Mouse (Mus musculus): ENCODE data around the gene Olfr1102. TPM values are rescaled to one million over a fixed set of nuclear protein-coding genes. Genes with fewer than 3 reads are reported as not detected.

Gene Olfr1102
- not detected in 2 replicates for polyA plus RNA-seq (2014; fragmentation: Nextera tagmentation; extraction: Ambion mirVana)

- no peak for ATAC-seq (ENCODE audit: low FRiP score)
These were observed at the start of gene Olfr1102 for GRCm38 (mm10) chr2:86998098-86998497. TSS of gene Olfr1102 (plus strand) at chr2:86998398.

GRCm38 (mm10) chr2:86960593-86960992 is 37.6 kb upstream of the Olfr1102 start, which contains the start of gene Olfr1099:
TSS of gene Olfr1099 (minus strand) at chr2:86960693.
- ATAC-seq (ENCODE audit: low FRiP score): no peak
- 76% methylated on average over 1 of the region's 1 CpGs for WGBS
- H3K4me1 ChIP-seq (replicated peaks; ENCODE audit: control insufficient read depth, insufficient read depth, low read length): no peaks in the 10 kb centered on the region

More at GRCm38 (mm10) chr2:86998098-86998497, at the start of gene Olfr1102:
- Histone ChIP-seq H3K36me3 (ENCODE audit: control insufficient read depth, insufficient read depth, low read length) (no peaks in the 10 kb centered on the region), H3K27me3 (ENCODE audit: control insufficient read depth, insufficient read depth, low read length) (no peaks in the 10 kb centered on the region), H3K9me3 (ENCODE audit: control insufficient read depth, low read length) (no peaks in the 10 kb centered on the region), H3K9ac (ENCODE audit: low read depth, low read length) (no peak within 1 kb of the TSS), H3K4me1 (replicated peaks; ENCODE audit: control insufficient read depth, insufficient read depth, low read length) (no peaks in the 10 kb centered on the region), H3K4me2 (replicated peaks; ENCODE audit: low read depth, low read length) (no peak within 1 kb of the TSS), H3K27ac (ENCODE audit: low read depth, low read length) (no peak within 1 kb of the TSS), H3K4me3 (ENCODE audit: low read depth, low read length) (no peak within 1 kb of the TSS)
- DNase-seq (ENCODE audit: low spot score): no peak

GRCm38 (mm10) chr2:86979854-86980253 is 18.3 kb upstream of the Olfr1102 start, which contains the start of gene Olfr1100:
TSS of gene Olfr1100 (minus strand) at chr2:86979954.
- no peak within 1 kb of the TSS for H3K4me3 ChIP-seq (ENCODE audit: low read depth, low read length)
- H3K9ac ChIP-seq (ENCODE audit: low read depth, low read length): no peak within 1 kb of the TSS
- no peak within 1 kb of the TSS for H3K4me2 ChIP-seq (replicated peaks; ENCODE audit: low read depth, low read length)
- H3K27ac ChIP-seq (ENCODE audit: low read depth, low read length): no peak within 1 kb of the TSS
- no peaks in the 10 kb centered on the region for H3K36me3 ChIP-seq (ENCODE audit: control insufficient read depth, insufficient read depth, low read length)
- H3K9me3 ChIP-seq (ENCODE audit: control insufficient read depth, low read length): no peaks in the 10 kb centered on the region
- no peaks in the 10 kb centered on the region for H3K27me3 ChIP-seq (ENCODE audit: control insufficient read depth, insufficient read depth, low read length)
- DNase-seq (ENCODE audit: low spot score): no peak
- ATAC-seq (ENCODE audit: low FRiP score): no peak
- WGBS: 81% methylated on average over 3 of the region's 3 CpGs
- no peaks in the 10 kb centered on the region for H3K4me1 ChIP-seq (replicated peaks; ENCODE audit: control insufficient read depth, insufficient read depth, low read length)

More at GRCm38 (mm10) chr2:86960593-86960992, 37.6 kb upstream of the Olfr1102 start, which contains the start of gene Olfr1099:
- no peak within 1 kb of the TSS for H3K9ac ChIP-seq (ENCODE audit: low read depth, low read length)
- no peak within 1 kb of the TSS for H3K4me3 ChIP-seq (ENCODE audit: low read depth, low read length)
- no peaks in the 10 kb centered on the region for H3K9me3 ChIP-seq (ENCODE audit: control insufficient read depth, low read length)
- no peak within 1 kb of the TSS for H3K27ac ChIP-seq (ENCODE audit: low read depth, low read length)
- DNase-seq (ENCODE audit: low spot score): no peak
- no peaks in the 10 kb centered on the region for H3K27me3 ChIP-seq (ENCODE audit: control insufficient read depth, insufficient read depth, low read length)
- H3K36me3 ChIP-seq (ENCODE audit: control insufficient read depth, insufficient read depth, low read length): no peaks in the 10 kb centered on the region
- H3K4me2 ChIP-seq (replicated peaks; ENCODE audit: low read depth, low read length): no peak within 1 kb of the TSS

GRCm38 (mm10) chr2:86991121-86991520 is 7.1 kb upstream of the Olfr1102 start, which contains the start of gene Olfr1101:
TSS of gene Olfr1101 (minus strand) at chr2:86991221.
- DNase-seq (ENCODE audit: low spot score) (no peak), ATAC-seq (ENCODE audit: low FRiP score) (no peak)
- WGBS: 87% methylated on average over 3 of the region's 3 CpGs

GRCm38 (mm10) chr2:87026980-87027379 is 28.8 kb downstream of the Olfr1102 start, which contains the start of gene Olfr1104:
TSS of gene Olfr1104 (minus strand) at chr2:87027080.
- Histone ChIP-seq H3K9ac (ENCODE audit: low read depth, low read length) (no peak within 1 kb of the TSS), H3K4me2 (replicated peaks; ENCODE audit: low read depth, low read length) (no peak within 1 kb of the TSS), H3K27me3 (ENCODE audit: control insufficient read depth, insufficient read depth, low read length) (no peaks in the 10 kb centered on the region), H3K4me1 (replicated peaks; ENCODE audit: control insufficient read depth, insufficient read depth, low read length) (no peaks in the 10 kb centered on the region), H3K27ac (ENCODE audit: low read depth, low read length) (no peak within 1 kb of the TSS), H3K36me3 (ENCODE audit: control insufficient read depth, insufficient read depth, low read length) (no peaks in the 10 kb centered on the region), H3K4me3 (ENCODE audit: low read depth, low read length) (no peak within 1 kb of the TSS), H3K9me3 (ENCODE audit: control insufficient read depth, low read length) (no peaks in the 10 kb centered on the region)
- 89% methylated on average over 1 of the region's 1 CpGs for WGBS
- DNase-seq (ENCODE audit: low spot score) (no peak), ATAC-seq (ENCODE audit: low FRiP score) (no peak)

More at GRCm38 (mm10) chr2:86991121-86991520, 7.1 kb upstream of the Olfr1102 start, which contains the start of gene Olfr1101:
- no peaks in the 10 kb centered on the region for H3K9me3 ChIP-seq (ENCODE audit: control insufficient read depth, low read length)
- H3K4me2 ChIP-seq (replicated peaks; ENCODE audit: low read depth, low read length): no peak within 1 kb of the TSS
- H3K27me3 ChIP-seq (ENCODE audit: control insufficient read depth, insufficient read depth, low read length): no peaks in the 10 kb centered on the region
- no peak within 1 kb of the TSS for H3K4me3 ChIP-seq (ENCODE audit: low read depth, low read length)
- H3K4me1 ChIP-seq (replicated peaks; ENCODE audit: control insufficient read depth, insufficient read depth, low read length): no peaks in the 10 kb centered on the region
- H3K9ac ChIP-seq (ENCODE audit: low read depth, low read length): no peak within 1 kb of the TSS
- H3K27ac ChIP-seq (ENCODE audit: low read depth, low read length): no peak within 1 kb of the TSS
- H3K36me3 ChIP-seq (ENCODE audit: control insufficient read depth, insufficient read depth, low read length): no peaks in the 10 kb centered on the region

- ATAC-seq (ENCODE audit: low FRiP score) (no peak), DNase-seq (ENCODE audit: low spot score) (no peak)
- no peaks in the 10 kb centered on the region for H3K9me3 ChIP-seq (ENCODE audit: control insufficient read depth, low read length)
These were observed 38.2 kb downstream of the Olfr1102 start, which contains the start of gene Olfr1105 for GRCm38 (mm10) chr2:87036431-87036830. TSS of gene Olfr1105 (minus strand) at chr2:87036531.

GRCm38 (mm10) chr2:87052173-87052572 is 54.0 kb downstream of the Olfr1102 start, which contains the start of gene Olfr1106:
TSS of gene Olfr1106 (minus strand) at chr2:87052273.
- Histone ChIP-seq H3K27me3 (ENCODE audit: control insufficient read depth, insufficient read depth, low read length) (no peaks in the 10 kb centered on the region), H3K4me2 (replicated peaks; ENCODE audit: low read depth, low read length) (no peak within 1 kb of the TSS), H3K9ac (ENCODE audit: low read depth, low read length) (no peak within 1 kb of the TSS), H3K4me3 (ENCODE audit: low read depth, low read length) (no peak within 1 kb of the TSS), H3K9me3 (ENCODE audit: control insufficient read depth, low read length) (no peaks in the 10 kb centered on the region), H3K36me3 (ENCODE audit: control insufficient read depth, insufficient read depth, low read length) (no peaks in the 10 kb centered on the region), H3K4me1 (replicated peaks; ENCODE audit: control insufficient read depth, insufficient read depth, low read length) (no peaks in the 10 kb centered on the region), H3K27ac (ENCODE audit: low read depth, low read length) (no peak within 1 kb of the TSS)
- no peak for DNase-seq (ENCODE audit: low spot score)
- ATAC-seq (ENCODE audit: low FRiP score): no peak
- WGBS: 80% methylated on average over 1 of the region's 1 CpGs

More at GRCm38 (mm10) chr2:87036431-87036830, 38.2 kb downstream of the Olfr1102 start, which contains the start of gene Olfr1105:
- Histone ChIP-seq H3K36me3 (ENCODE audit: control insufficient read depth, insufficient read depth, low read length) (no peaks in the 10 kb centered on the region), H3K4me2 (replicated peaks; ENCODE audit: low read depth, low read length) (no peak within 1 kb of the TSS), H3K4me3 (ENCODE audit: low read depth, low read length) (no peak within 1 kb of the TSS), H3K4me1 (replicated peaks; ENCODE audit: control insufficient read depth, insufficient read depth, low read length) (no peaks in the 10 kb centered on the region), H3K27me3 (ENCODE audit: control insufficient read depth, insufficient read depth, low read length) (no peaks in the 10 kb centered on the region), H3K9ac (ENCODE audit: low read depth, low read length) (no peak within 1 kb of the TSS), H3K27ac (ENCODE audit: low read depth, low read length) (no peak within 1 kb of the TSS)

All from hindbrain, embryonic 11.5 days (tissue).